Mouse (Mus musculus) forebrain, embryonic 10.5 days (tissue): ENCODE measurements around the gene Tarbp2. TPM values are rescaled to one million over a fixed set of nuclear protein-coding genes. Genes with fewer than 3 reads are reported as not detected.

Experiments
- DNase-seq: peaks from one replicate; pipeline ENCODE4 v3.0.0-alpha.2; 2017; ENCODE audit warnings: low spot score; ENCODE audit errors: extremely low spot score
- H3K27ac ChIP-seq: fragments of 300-500 bp; sonication (generic); 2 replicates; pipeline ENCODE4 v1.5.1; 2016; ENCODE audit warnings: mild to moderate bottlenecking
- H3K27me3 ChIP-seq: fragments of 300-500 bp; sonication (generic); 2 replicates; pipeline ENCODE4 v1.6.1; 2016; ENCODE audit warnings: mild to moderate bottlenecking; ENCODE audit not compliant: poor library complexity, severe bottlenecking
- H3K36me3 ChIP-seq: fragments of 300-500 bp; sonication (generic); replicated peaks from 2 replicates; pipeline ENCODE4 v1.6.1; 2016; ENCODE audit warnings: mild to moderate bottlenecking, moderate library complexity
- H3K4me1 ChIP-seq: fragments of 300-500 bp; sonication (generic); 2 replicates; pipeline ENCODE4 v1.6.1; 2016
- H3K4me3 ChIP-seq: fragments of 300-500 bp; sonication (generic); 2 replicates; pipeline ENCODE4 v1.5.1; 2016; ENCODE audit warnings: mild to moderate bottlenecking, moderate library complexity
- H3K9me3 ChIP-seq: fragments of 300-500 bp; sonication (generic); 2 replicates; pipeline ENCODE4 v1.6.1; 2016; ENCODE audit warnings: mild to moderate bottlenecking, moderate library complexity
- WGBS: fragments of 180-500 bp; shearing (Covaris S2); methylation state at CpG from one replicate; pipeline ENCODE4 v1.1.7; 2016; 5-methylcytosine and 5-hydroxymethylcytosine counted together
- polyA plus RNA-seq: library from polyadenylated mRNA; unstranded; fragments of >200 nt; fragmentation: Nextera tagmentation; extraction: Ambion mirVana; gene quantifications from 2 replicates; pipeline ENCODE4 v1.2.1, GENCODE M21; 2016

Tarbp2 gene
- polyA plus RNA-seq, 1 experiment from 2014 or later, result 132 TPM

GRCm38 (mm10) chr15:102508336-102508735 is 9.7 kb upstream of the Tarbp2 start:
- 88% methylated on average over 3 of the region's 3 CpGs for WGBS
- H3K4me1 ChIP-seq, result peaks cover 46% of the 10 kb centered on the region
- peaks cover 45% of the 10 kb centered on the region for H3K36me3 ChIP-seq
- H3K27me3 ChIP-seq, result no peaks in the 10 kb centered on the region
- no peaks in the 10 kb centered on the region for H3K9me3 ChIP-seq
- H3K4me3 ChIP-seq, result no peak overlapping the region
- DNase-seq, result no peak
- H3K27ac ChIP-seq, result no peak overlapping the region

DNA sequence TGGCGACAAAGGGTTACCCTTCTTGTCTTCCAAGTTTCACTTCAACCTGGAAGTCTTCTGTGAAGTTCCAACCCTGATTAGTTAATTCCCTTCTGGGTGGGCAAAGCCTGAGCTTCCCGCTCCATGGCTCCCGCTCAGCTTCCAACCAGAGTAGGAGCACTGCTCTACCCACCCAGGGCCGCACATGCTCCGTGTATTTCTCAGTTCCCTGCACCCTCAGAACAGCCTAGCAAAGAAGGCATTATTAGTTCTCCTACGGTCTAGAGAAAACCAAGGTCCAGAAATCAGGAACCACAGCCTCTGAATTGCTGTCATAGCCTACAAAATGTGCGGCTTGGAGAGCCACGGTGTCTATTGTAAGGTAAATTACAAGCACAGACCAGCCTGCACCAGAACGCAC is 7.9 kb upstream of the Tarbp2 start:
- DNase-seq, result no peak
- Histone ChIP-seq H3K27ac (peak overlapping the region; percentile 89), H3K27me3 (no peaks in the 10 kb centered on the region), H3K36me3 (peaks cover 27% of the 10 kb centered on the region), H3K9me3 (no peaks in the 10 kb centered on the region), H3K4me1 (peaks cover 49% of the 10 kb centered on the region), H3K4me3 (peak overlapping the region; percentile 72)
- 6% methylated on average over 9 of the region's 9 CpGs for WGBS

- Histone ChIP-seq H3K27ac (peak overlapping the region; percentile 89), H3K36me3 (peaks cover 21% of the 10 kb centered on the region), H3K9me3 (no peaks in the 10 kb centered on the region), H3K27me3 (no peaks in the 10 kb centered on the region), H3K4me3 (peak overlapping the region; percentile 72), H3K4me1 (peaks cover 52% of the 10 kb centered on the region)
- 4% methylated on average over 34 of the region's 34 CpGs for WGBS
- DNase-seq, result peak; percentile 97
These were observed 7.3 kb upstream of the Tarbp2 start for GRCm38 (mm10) chr15:102510590-102511284.

GRCm38 (mm10) chr15:102511285-102511833 is 6.6 kb upstream of the Tarbp2 start:
- Histone ChIP-seq H3K4me1 (peaks cover 59% of the 10 kb centered on the region), H3K4me3 (peak overlapping the region; percentile 72), H3K9me3 (no peaks in the 10 kb centered on the region), H3K27ac (peak overlapping the region; percentile 89), H3K36me3 (peaks cover 16% of the 10 kb centered on the region), H3K27me3 (no peaks in the 10 kb centered on the region)
- WGBS, result 18% methylated on average over 6 of the region's 6 CpGs
- no peak for DNase-seq

GRCm38 (mm10) chr15:102512010-102512409 is 6.0 kb upstream of the Tarbp2 start:
- Histone ChIP-seq H3K27me3 (no peaks in the 10 kb centered on the region), H3K36me3 (peaks cover 11% of the 10 kb centered on the region), H3K4me1 (peaks cover 65% of the 10 kb centered on the region), H3K9me3 (no peaks in the 10 kb centered on the region), H3K4me3 (peak overlapping the region; percentile 72), H3K27ac (peak overlapping the region; percentile 89)
- DNase-seq, result no peak
- 25% methylated on average over 5 of the region's 5 CpGs for WGBS

- H3K36me3 ChIP-seq, result peaks cover 7% of the 10 kb centered on the region
- peak overlapping the region; percentile 89 for H3K27ac ChIP-seq
- no peak for DNase-seq
- no peaks in the 10 kb centered on the region for H3K9me3 ChIP-seq
- H3K4me3 ChIP-seq, result peak overlapping the region; percentile 72
- H3K27me3 ChIP-seq, result no peaks in the 10 kb centered on the region
- peaks cover 70% of the 10 kb centered on the region for H3K4me1 ChIP-seq
These were observed 5.5 kb upstream of the Tarbp2 start for GRCm38 (mm10) chr15:102512471-102512870.

DNA sequence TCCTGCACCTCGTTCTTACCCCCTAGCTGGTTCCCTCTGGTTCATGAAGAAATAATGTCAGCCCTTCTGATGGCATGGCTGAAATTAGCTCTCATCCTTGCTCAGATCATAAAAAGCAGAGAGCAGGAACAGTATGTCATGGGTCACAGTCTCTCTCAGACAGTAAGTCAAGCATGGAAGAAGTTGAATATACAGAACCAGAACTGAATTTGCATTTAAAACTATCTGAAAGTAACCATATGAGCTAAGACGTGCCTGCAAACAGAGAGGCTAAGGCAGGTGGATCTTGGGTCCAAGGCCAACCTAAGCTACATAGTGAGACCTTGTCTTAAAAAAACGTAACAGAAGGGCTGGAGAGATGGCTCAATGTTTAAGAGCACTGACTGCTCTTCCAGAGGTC is 5.0 kb upstream of the Tarbp2 start:
- no peaks in the 10 kb centered on the region for H3K9me3 ChIP-seq
- H3K4me1 ChIP-seq, result peaks cover 71% of the 10 kb centered on the region
- H3K4me3 ChIP-seq, result no peak overlapping the region
- no peak overlapping the region for H3K27ac ChIP-seq
- no peaks in the 10 kb centered on the region for H3K27me3 ChIP-seq
- 80% methylated on average over 3 of the region's 3 CpGs for WGBS
- DNase-seq, result no peak
- H3K36me3 ChIP-seq, result peaks cover 4% of the 10 kb centered on the region

DNA sequence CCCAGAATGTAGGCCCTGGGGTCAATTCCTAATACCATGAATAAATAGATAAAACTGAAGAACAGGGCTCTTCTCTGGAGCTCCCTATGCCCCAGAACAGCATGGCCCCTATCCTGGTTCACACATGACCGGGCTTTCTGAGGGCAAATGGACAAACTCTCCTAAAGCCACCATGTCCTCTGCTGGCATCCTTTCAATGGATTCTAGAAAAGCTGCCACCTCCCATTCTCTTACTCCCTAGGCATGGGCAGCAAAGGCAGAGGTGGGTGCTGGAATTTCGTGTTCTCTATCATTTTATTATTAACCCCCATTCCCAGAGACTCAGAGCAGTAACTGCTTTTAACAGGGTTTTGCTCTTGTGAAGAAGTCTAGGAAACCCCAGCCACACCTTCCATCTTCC is 2.7 kb upstream of the Tarbp2 start:
- 92% methylated on average over 2 of the region's 2 CpGs for WGBS
- peaks cover 5% of the 10 kb centered on the region for H3K36me3 ChIP-seq
- peaks cover 77% of the 10 kb centered on the region for H3K4me1 ChIP-seq
- peak overlapping the region; percentile 79; the same call in 1 of the 2 replicates for H3K4me3 ChIP-seq
- no peak for DNase-seq
- no peaks in the 10 kb centered on the region for H3K27me3 ChIP-seq
- H3K9me3 ChIP-seq, result no peaks in the 10 kb centered on the region
- no peak overlapping the region for H3K27ac ChIP-seq

DNA sequence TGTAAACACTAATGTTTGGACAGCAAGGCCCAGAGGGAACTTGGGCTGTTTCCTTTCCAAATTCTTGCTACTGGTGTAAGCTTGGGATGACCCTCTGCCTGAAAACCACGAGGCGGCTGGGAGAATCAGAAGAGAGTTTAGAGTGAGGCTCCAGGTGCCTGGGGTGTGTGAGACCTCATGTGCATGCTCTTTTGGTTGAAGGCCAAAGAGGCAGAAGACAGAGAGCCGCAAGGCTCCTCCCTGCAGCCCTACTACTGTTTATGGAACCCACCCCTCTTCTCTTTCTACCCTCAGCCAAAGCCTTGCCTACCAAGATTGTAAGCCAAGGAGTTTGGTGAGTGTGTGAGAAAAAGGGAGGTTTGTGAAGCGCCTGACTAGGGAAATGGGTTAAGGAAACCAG is 2.2 kb upstream of the Tarbp2 start:
- Histone ChIP-seq H3K27ac (peak overlapping the region; percentile 99), H3K4me1 (peaks cover 74% of the 10 kb centered on the region)

DNA sequence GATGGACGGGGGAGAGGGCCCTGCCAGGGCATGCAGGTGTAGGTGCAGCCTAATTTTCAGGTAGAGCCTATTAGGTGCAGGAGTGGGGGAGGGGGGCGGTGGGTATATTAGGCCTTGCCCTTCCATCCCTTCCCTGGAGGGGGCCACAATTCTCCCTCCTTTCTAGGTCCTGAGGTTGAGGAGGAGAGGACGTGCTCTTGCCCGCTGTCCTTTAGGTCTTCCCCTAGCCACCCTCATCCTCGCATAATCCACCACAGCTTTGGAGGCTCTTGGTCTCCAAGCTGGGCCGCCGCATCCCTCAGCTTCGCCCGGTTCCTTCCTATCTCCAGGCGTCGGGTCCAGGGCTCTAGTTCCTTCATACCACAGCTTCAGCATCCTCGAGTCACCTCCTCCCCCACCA is 1.7 kb upstream of the Tarbp2 start:
- Histone ChIP-seq H3K27me3 (no peaks in the 10 kb centered on the region), H3K4me1 (peaks cover 69% of the 10 kb centered on the region), H3K4me3 (peak overlapping the region; percentile 79), H3K36me3 (peaks cover 15% of the 10 kb centered on the region), H3K27ac (peak overlapping the region; percentile 99), H3K9me3 (no peaks in the 10 kb centered on the region)
- DNase-seq, result no peak
- WGBS, result 1% methylated on average over 12 of the region's 12 CpGs

More for the DNA sequence above, 2.2 kb upstream of the Tarbp2 start:
- H3K4me3 ChIP-seq, result peak overlapping the region; percentile 79
- peaks cover 10% of the 10 kb centered on the region for H3K36me3 ChIP-seq
- H3K9me3 ChIP-seq, result no peaks in the 10 kb centered on the region
- H3K27me3 ChIP-seq, result no peaks in the 10 kb centered on the region
- 53% methylated on average over 4 of the region's 4 CpGs for WGBS
- DNase-seq, result no peak

- Histone ChIP-seq H3K27me3 (no peaks in the 10 kb centered on the region), H3K9me3 (no peaks in the 10 kb centered on the region), H3K4me3 (peak within 1 kb of the TSS; percentile 79), H3K4me1 (peaks cover 63% of the 10 kb centered on the region), H3K36me3 (peaks cover 21% of the 10 kb centered on the region), H3K27ac (peak within 1 kb of the TSS; percentile 99)
- WGBS, result under 1% methylated on average over 43 of the region's 43 CpGs
- DNase-seq, result peak; percentile 81
These were observed 1.1 kb upstream of the Tarbp2 start, which contains the start of gene Map3k12 for GRCm38 (mm10) chr15:102516728-102517404. TSS of gene Map3k12 (minus strand) at chr15:102517064.

DNA sequence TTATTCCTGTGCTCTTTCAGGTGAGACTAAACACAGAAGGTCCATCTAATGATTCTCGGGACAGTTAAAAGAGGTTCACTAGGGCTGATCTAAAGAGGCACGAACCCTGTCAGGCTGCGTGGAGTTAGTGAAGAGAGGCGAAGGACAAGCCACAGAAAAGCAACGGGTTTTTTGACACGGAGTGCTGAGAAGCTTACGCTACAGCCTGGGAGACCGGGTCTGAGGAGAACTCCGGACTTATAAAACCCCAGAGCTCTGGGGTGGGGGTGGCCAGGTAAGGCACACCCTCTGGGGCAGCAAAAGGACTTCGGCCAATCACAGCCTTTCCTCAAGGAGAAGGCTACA is 389 bp upstream of the Tarbp2 start:
- Histone ChIP-seq H3K36me3 (peaks cover 28% of the 10 kb centered on the region), H3K4me3 (peak overlapping the region; percentile 79), H3K9me3 (no peaks in the 10 kb centered on the region), H3K27me3 (no peaks in the 10 kb centered on the region), H3K27ac (peak overlapping the region; percentile 99), H3K4me1 (peaks cover 55% of the 10 kb centered on the region)
- DNase-seq, result no peak
- under 1% methylated on average over 10 of the region's 10 CpGs for WGBS

- no peaks in the 10 kb centered on the region for H3K9me3 ChIP-seq
- 23% methylated on average over 9 of the region's 9 CpGs for WGBS
These were observed 838 bp downstream of the Tarbp2 start for GRCm38 (mm10) chr15:102518859-102519201.

More at GRCm38 (mm10) chr15:102518859-102519201, 838 bp downstream of the Tarbp2 start:
- H3K27ac ChIP-seq, result peak overlapping the region; percentile 99
- peaks cover 50% of the 10 kb centered on the region for H3K4me1 ChIP-seq
- H3K36me3 ChIP-seq, result peaks cover 37% of the 10 kb centered on the region
- no peak for DNase-seq
- H3K4me3 ChIP-seq, result peak overlapping the region; percentile 79
- H3K27me3 ChIP-seq, result no peaks in the 10 kb centered on the region
